Mouse (Mus musculus) lung, postnatal 10 days (tissue): ENCODE results near the gene Ptpn11.
A peak's percentile ranks its signal among the peaks of the same experiment; 100 is the strongest.
"Not testable (repeated sequence)": the region's sequence is repeated elsewhere in the genome, so short reads cannot be mapped to it uniquely, and the experiment has no call there.

Source experiments
- DNase-seq: peaks from one replicate; pipeline ENCODE4 v3.0.0; 2021

The Ptpn11 gene

DNA sequence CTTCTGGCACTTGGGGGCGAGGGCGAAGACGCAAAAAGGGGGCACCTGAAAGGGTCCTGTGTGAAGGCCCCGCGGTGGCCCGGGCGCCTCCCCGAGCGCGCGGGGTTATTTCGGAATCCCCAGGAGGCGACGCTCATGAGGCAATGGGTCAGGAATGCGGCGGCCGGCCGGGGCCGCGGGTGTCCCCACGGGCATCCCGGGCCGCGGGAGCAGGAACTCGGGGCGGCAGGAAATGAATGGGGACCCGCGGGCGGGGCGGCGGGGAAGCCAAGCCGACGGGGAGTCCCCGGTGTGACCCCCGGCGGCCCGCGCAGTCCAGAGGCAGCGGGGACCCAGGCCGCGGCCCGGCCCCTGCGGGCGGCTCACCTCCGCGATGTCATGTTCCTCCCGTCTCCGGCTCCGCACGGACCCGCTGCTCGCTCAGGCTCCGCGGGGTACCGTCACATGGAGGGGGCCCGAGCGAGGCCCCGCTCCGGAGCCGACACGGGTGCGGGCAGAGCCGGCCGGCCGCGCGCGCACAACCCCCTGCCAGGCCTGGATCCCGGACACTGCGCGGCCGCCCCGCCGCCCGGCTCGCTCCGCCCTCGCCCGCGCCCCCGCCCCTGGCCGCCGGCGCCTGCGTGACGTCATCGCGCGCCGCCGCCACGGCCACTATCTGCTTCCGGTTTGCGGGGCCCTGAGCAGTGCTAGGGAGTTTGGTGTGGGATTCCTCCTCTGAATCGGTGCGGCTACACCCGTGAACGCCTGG lies at the start of gene Ptpn11:
Gene Ptpn11, minus strand, starts transcription at position 562 of the 748 bp plus-strand sequence.
- DNase-seq: peak; percentile 89

DNA sequence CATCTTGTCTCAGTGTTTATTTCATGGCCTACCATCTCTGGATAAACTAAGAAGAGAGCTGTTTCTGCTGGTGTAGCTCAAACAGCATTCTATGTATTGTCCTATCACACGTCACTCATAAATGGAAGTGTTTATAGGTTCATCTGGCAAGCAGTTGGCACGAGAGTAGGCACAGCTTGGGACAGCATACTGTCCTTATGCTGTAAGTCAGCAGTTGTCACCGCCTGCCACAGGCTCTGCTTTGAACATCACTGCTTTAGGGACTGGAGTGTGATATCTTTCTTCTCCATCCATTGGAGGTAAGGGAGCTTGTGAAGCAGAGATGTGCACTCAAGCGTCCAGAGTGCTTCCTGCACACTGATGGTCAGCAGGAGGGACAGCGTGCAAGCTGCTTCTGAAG lies 48.6 kb upstream of the Ptpn11 start:
- DNase-seq: no peak

DNA sequence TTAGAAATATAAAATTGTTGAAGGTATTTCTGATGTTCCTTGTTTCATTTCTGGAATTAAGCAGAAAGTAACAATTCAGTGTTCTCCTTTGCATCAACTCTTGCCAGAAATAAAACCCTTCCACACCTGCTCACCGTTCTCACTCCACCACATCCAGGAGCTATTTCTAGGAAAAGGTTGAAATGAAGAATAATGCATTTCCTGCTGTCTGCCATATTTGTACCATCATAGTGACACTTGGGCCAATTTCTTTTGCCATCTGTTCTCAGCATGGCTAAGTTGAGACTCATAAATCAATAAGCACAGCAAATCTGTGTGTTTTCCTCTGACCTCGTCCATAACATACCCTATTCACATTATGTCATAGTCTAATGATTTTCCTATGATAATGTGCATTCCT lies 47.0 kb upstream of the Ptpn11 start:
- DNase-seq: no peak

DNA sequence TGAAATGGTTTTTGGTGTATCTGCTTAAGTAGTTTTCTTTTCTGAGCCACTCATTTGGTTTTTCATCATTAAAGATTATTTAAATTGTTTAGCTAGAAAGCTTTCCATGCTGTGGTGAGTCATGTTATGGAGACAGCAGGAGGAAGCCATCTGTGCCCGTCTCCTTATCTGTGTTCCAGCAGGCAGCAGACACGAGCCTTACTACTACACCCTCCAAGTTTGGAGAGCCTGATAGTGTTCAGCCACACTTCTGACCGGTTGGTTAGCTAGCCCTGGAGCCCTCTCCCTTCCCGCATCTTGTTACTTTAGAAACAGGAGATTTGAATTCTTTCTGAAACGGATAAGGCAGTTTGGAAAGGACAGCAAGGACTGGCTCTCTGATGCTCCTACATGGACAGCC lies 45.0 kb upstream of the Ptpn11 start:
- no peak for DNase-seq

DNA sequence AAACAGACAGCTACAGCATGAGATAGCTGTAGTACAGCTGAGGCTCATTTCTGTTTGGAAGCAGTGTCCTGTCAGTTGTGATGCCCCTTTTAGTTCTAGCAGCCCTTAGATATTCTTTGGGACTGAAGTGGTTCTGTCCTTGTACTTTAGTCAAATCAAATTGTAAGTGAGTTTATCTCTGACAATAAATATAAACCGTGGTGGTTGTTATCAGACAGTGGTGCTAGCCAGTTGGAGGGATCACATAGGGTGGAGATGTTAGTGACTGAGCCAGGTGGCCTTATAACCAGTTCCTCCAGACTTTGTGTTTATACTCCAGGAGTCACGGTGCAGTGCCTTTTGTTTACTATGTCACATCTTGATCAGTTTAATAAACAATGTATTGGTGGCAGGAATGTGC lies 42.5 kb upstream of the Ptpn11 start:
- DNase-seq: no peak

DNA sequence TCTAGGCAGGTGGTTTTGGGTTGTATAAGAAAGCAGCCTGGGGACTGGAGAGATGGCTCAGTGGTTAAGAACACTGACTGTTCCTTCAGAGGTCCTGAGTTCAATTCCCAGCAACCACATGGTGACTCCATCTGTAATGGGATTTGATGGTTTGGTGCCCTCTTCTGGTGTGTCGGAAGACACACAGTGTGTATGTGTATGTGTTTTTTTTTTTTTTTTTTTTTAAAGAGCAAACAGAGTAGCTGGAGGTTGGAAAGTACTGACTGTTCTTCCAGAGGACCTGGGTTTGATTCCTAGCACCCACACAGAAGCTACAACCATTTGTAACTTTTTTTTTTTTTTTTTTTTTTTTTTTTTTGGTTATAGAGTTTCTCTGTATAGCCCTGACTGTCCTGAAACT lies 41.6 kb upstream of the Ptpn11 start:
- DNase-seq: no peak

DNA sequence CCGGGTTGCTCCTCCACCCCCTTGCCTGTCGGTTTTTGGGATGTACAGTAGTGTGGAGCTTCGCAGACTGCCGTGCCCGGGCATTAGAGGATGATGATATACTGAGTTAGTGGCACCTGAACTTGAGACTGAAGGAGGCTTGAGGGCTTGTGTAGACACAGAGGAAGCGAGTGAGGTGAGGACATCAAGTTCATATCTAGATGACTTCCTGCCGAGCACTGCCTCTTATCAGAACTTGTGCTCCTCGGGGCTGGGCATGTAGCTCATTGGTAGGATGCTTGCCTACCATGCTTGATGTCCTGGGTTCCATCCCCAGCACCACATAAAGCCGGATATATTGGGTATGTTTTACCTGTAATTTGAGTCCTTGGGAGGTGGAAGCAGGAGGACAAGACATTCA lies 39.6 kb upstream of the Ptpn11 start:
- DNase-seq: no peak

DNA sequence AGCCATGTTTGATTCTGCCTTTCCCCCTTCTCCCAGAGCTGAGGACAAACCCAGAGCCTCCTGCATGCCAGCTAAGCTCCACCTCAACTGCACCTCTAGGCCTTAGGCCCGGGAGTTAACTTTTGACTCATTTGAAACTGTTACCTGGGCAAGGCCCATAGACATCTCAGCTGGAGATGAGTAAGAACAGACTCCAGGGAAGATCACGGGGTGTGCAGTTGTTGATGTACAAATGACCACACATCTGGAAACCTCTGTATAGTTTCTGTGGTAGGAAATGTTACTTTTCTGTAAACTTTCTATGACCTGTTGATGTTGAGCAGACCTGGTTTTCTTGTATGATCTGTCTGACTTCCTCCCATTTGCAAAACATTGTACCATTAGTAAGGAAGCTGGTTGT lies 38.0 kb upstream of the Ptpn11 start:
- DNase-seq: no peak

DNA sequence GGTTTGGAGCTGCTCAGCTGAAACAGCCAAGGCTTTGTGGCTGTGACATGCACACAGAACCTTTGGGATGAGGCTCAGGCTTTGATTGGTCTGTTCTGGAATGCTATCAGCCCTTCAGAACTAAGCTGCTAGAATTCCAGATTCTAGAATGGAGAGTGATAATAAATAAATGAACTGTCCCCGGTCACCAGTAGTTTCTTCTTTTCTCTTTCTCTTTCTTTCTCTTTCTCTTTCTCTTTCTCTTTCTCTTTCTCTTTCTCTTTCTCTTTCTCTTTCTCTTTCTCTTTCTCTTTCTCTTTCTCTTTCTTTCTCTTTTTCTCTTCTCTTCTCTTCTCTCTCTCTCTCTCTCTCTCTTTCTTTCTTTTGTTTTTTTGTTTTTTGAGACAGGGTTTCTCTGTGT lies 36.1 kb upstream of the Ptpn11 start:
- DNase-seq: not testable (repeated sequence)

DNA sequence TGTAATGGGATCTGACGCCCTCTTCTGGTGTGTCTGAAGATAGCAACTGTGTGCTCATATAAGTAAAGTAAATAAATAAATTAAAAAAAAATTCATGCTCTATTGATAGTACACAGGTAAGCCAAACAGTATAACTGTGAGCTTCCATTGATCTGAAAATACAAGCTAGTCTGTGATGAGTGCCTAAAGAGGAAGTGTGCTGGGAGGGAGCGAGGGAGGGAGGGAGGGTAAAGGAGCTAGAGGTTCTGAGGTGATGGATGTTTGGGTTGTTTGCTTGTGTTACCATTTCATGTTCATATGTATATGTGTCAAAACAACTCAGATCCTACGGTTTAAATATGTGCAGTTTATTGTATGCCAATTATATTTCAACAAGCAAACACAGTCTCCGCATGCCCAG lies 35.6 kb upstream of the Ptpn11 start:
- no peak for DNase-seq

DNA sequence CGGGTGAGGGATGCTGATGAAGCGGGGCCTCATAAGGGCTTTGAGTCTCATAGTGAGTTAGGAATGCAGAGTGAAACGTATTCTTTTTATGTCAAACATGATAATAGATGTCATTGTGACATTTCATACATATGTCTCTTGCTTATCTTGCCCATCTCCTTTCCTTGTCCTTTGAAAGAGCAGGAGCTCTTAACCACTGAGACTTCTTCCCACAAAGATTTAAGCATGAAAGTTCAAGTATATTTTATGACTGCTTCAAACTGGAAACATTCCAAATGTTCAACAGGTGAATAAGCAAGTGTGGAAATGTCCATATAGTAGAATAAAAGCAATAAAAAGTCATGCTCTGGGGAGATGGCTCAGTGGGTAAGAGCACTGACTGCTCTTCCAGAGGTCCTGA lies 35.2 kb upstream of the Ptpn11 start:
- DNase-seq: no peak

DNA sequence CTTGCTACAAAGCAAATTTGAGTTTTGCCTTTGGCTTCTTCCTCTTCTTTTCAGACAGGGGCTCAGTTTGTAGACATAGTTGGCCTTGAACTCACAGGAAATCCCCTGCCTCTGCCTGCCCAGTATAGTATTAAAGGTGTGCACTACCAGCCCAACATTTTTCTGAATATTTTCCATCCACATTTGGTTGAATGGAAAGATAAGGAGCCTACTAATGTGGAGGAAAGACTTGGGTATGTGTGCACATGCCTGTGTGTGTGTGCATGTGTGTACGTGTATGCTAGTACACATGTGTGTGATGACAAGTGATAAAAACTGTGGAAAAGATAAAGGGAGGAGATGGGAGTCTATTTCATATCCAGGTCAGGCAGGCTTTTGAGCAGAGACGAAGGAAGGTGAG lies 34.7 kb upstream of the Ptpn11 start:
- DNase-seq: no peak

DNA sequence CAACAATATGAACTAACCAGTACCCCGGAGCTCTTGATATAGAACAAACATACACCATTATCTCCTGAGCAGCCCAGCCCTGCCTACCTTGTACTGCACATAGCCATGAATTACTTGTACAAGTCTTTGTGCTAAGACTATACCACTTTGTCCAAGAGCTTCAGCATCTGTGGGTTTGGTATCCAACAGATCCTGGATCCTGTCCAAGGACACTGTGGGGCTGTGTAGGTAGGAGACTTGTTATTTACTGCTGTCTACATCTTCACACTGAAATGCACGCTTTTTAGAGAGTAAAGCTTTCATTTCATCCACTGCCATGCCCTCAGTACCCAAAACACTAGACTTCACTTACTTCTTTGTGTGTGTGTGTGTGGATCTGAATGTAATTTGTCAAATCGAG lies 33.7 kb upstream of the Ptpn11 start:
- no peak for DNase-seq

DNA sequence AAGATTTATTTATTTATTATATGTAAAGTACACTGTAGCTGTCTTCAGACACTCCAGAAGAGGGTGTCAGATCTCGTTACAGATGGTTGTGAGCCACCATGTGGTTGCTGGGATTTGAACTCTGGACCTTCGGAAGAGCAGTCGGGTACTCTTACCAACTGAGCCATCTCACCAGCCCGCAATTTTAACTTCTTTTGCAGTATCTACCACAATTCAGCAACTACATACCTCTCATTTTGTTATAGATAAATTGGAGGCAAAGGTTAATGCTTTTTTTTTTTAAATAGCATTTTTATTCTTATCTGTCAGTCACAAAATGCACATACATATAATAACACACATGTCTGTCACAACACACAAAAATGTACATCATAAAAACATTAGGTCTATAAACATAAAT lies 32.8 kb upstream of the Ptpn11 start:
- not testable (repeated sequence) for DNase-seq

DNA sequence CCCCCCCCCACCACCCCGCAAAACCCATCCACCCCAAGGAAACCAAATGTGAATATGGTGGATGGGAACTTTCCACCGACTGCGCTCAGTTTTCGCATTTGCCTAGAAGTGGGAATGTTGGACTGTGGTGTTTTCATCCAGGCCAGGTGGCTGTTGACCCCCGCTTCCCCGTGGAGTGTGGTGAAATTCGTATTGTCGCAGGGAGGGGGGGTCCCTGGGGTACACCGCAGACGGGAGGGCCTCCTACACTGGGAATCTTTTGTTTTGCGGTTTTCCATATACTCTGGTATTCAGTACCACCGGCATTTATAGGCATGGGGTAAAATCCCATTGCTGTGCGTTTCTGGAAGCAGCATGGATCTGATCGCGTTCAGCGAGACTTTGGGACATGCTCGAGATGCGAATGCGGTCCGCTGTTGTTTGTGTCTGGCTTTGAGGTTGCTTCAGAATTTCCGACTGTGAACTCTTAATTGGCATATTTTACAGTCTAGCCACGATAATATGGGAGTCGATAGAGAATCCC lies 30.2 kb upstream of the Ptpn11 start:
- DNase-seq: no peak

DNA sequence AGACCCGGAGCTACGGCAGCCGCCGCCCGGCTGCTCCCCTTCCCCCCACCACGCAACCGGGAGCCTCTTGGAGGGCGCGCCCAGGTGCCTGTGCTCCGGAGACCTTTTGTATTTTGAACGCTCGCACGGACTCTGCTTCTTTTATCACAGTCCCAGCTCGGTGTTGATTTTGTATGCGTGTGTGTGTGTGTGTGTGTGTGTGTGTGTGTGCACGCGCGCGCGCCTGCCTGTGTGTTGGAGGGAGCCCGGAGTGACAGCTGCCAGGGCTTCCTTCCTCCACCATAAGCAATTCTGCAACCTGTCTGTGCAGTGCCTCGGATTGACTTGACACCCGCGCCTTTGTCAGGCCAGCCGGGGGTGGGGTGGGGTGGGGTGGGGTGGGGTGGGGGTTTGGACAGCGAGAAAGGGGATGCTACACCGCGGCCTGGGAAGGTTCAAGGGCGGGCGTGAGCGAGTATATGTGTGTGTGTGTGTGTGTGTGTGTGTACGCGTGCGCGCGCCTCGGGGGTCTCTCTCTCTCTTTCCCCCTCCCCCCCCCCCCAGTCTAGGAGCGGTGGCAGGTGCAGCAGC lies 29.6 kb upstream of the Ptpn11 start:
- DNase-seq: peak; percentile 43

DNA sequence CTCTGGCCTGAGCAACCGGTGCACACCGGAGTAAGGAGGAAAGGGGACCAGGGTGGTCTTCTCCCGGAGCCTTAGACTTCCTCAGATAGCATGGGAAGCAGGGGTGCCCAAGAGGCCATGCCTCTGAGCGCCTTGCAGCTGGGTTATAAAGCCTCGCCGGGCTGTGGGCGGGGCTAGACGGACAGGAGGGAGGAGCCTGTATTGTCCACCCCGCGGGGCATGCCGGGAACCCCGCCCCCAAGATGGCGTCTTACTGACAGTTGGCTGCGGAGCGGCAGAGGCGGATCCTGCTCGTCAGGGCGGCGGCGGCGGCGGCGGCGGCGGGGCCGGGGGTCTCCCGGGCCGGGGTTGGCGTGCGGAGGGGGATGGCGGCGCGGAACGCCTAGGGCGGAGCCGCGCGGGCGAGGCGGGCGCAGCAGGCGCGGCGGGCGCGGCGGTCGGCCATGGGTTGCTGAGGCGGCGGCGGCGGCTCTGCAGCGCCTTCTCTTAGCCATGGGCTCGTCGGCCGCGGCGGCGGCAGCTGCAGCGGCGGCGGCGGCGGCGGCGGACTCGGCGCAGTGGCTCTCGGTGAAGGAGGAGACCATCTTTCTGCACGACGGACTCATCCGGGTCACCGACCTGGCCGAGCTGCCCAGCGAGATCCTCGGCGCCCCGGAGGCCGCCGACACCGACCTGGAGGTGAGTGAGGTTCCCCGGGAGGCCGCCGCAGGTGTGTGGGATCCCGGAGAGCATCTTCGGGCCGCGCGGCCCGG lies 29.0 kb upstream of the Ptpn11 start, which contains the start of gene Hectd4:
Gene Hectd4, plus strand, starts transcription at position 240 of the 752 bp plus-strand sequence.
- peak; percentile 98 for DNase-seq

DNA sequence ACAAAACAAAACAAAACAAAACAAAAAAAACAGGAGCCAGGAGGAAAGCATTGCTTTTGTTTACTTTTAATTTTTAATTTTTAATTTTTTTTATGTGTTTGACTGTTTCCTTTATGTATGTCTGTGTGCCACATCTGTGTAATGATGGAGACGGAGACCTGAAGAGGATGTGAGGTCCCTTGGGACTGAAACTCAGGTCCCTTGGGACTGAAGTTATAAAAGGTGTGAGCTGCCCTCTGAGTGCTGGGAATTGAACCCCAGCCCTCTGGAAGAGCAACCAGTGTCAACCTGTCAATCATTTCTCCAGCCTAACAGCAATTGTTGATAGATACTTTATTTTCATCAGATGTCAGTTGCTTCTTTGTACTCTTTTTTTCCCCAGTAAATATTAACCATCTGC lies 28.0 kb upstream of the Ptpn11 start:
- DNase-seq: no peak

DNA sequence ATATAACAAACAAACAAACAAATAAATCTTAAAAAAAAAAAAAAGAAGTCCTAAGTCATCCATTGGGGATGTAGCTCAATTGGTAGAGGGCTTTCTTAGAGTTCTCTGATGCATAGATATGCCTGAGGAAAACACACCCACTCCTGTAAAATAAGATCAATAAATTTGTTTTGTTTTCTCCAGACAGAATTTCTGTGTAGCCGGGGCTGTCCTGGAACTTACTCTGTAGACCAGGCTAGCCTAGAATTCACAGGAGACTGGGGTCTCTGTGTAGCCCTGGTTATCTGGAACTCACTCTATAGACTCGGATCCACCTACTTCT lies 26.1 kb upstream of the Ptpn11 start:
- no peak for DNase-seq

DNA sequence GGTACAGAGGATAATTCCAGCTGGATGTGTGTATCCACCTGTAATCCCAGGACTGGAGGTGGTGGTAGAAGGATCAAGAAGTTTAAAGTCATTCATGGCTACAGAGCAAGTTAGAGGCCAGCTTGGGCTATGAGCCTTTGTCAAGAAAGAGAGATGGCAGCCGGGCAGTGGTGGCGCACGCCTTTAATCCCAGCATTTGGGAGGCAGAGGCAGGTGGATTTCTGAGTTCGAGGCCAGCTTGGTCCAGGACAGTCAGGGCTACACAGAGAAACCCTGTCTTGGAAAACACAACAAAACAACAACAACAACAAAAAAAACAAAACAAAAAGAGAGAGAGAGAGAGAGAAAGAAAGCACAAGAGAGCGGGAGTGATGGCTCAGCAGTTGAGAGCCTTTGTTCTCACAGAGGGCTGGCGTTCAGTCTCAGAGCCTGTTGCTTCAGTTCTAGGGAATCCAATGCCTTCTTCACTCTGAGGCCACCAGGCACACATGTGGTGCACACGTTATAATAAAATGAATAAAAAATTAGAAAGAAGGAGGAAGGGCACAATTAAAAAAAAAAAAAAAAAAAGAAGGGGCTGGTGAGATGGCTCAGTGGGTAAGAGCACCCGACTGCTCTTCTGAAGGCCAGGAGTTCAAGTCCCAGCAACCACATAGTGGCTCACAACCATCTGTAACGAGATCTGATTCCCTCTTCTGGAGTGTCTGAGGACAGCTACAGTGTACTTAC lies 25.6 kb upstream of the Ptpn11 start:
- not testable (repeated sequence) for DNase-seq

DNA sequence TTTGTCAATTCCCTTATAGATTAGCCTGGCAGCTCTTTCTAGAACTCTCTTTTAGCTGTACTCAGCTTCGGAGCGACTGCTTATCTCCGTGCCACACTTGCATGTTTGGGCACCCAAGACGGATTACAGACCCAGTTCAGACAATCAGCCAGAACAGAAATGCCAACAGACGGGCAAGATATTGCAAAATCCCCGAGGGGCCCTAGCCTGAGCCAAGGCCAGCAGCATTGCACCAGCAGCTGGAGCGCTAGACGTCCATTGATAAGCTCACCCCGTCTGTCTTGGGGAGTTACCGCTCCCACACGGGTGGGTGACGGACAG lies 24.9 kb upstream of the Ptpn11 start:
- DNase-seq: no peak

DNA sequence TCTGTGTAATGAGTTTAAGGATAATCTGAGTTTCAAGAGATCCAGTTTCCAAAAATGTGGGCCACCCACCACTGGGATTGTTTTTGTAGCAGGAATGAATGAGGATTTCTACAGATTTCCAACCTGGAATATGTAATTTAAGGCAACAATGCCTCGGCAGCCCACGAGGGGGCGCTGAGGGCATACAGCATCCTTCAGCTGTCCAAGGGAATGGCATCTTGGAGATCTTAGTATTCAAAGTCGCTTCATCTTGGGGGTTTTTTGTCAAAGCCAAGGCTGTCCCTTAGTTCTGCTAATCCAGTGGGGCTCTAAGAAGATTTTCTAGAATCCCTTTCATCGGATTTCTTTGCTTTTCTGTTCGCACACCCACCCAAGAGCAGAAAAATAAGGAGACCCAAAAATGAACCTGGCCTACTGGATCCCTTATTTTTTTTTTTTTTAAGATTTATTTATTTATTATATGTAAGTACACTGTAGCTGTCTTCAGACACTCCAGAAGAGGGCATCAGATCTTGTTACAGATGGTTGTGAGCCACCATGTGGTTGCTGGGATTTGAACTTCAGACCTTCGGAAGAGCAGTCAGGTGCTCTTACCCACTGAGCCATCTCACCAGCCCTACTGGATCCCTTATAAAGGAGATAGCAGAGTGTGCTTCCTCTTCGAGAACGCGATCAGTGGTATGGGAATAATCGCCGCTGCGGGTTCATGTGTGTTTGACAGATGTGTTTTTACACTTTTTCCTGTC lies 24.4 kb upstream of the Ptpn11 start:
- DNase-seq: peak; percentile 81

DNA sequence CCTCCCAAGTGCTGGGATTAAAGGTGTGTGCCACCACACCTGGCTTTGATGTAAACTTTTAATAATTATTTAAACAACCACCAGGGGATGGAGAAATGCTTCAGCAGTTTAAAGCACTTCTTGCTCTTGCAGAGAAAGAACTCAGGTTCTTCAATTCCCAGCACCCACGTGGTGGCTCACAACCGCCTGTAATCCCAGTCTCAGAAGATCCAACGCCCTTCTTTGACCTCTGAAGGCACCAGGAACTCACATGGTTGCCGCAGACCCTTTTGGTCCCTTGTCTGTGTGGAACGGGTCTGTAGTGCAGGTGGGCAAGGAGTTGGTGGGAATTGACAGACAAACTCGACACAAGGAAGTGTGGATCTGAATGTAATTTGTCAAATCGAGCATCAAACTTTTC lies 23.5 kb upstream of the Ptpn11 start:
- no peak for DNase-seq
